Mouse (Mus musculus): ENCODE data around the gene Chst4. TPM values are rescaled to one million over a fixed set of nuclear protein-coding genes. Genes with fewer than 3 reads are reported as not detected.

Chst4 gene
- polyA plus RNA-seq, 1 experiment = not detected

- no peak overlapping the region for H3ac ChIP-seq (ENCODE audit: control insufficient read depth, insufficient read length, low read depth)
- no peaks in the 10 kb centered on the region for H3K36me3 ChIP-seq (ENCODE audit: control insufficient read depth, insufficient read depth)
- H3K4me3 ChIP-seq (ENCODE audit: insufficient read depth, poor library complexity, severe bottlenecking) = no peak overlapping the region
- H3K79me2 ChIP-seq (ENCODE audit: control insufficient read depth, insufficient read depth) = no peaks in the 10 kb centered on the region
- H3K79me3 ChIP-seq (ENCODE audit: low read depth) = no peaks in the 10 kb centered on the region
- H3K27me3 ChIP-seq (ENCODE audit: control insufficient read depth, insufficient read depth, insufficient read length) = peaks cover 37% of the 10 kb centered on the region
- TF ChIP-seq MAX (IDR thresholded peaks at IDR 0.05) = no peak
- TF ChIP-seq FOSL1 (IDR thresholded peaks at IDR 0.05; ENCODE audit: insufficient read depth, low read length, poor library complexity, severe bottlenecking) = no peak
- TF ChIP-seq CTCF (IDR thresholded peaks at IDR 0.05; ENCODE audit: control insufficient read depth, insufficient read depth, insufficient read length) = no peak
- TF ChIP-seq USF1 (IDR thresholded peaks at IDR 0.05; ENCODE audit: low read depth) = no peak
- no peak for TF ChIP-seq MYOD1 (IDR thresholded peaks at IDR 0.05; ENCODE audit: control insufficient read depth, insufficient read length, low read depth)
- no peak for TF ChIP-seq MYOG (IDR thresholded peaks at IDR 0.05; ENCODE audit: control insufficient read depth, extremely low read depth, insufficient read length)
- no peak for TF ChIP-seq CEBPB (IDR thresholded peaks at IDR 0.05; ENCODE audit: low read depth)
Measured at GRCm38 (mm10) chr8:110004300-110004699, 35.2 kb downstream of the Chst4 start.

- Histone ChIP-seq H3K4me3 (ENCODE audit: insufficient read depth, poor library complexity, severe bottlenecking) (no peak overlapping the region), H3K79me3 (ENCODE audit: low read depth) (no peaks in the 10 kb centered on the region), H3K36me3 (ENCODE audit: control insufficient read depth, insufficient read depth) (no peaks in the 10 kb centered on the region), H3ac (ENCODE audit: control insufficient read depth, insufficient read length, low read depth) (no peak overlapping the region), H3K27me3 (ENCODE audit: control insufficient read depth, insufficient read depth, insufficient read length) (peaks cover 44% of the 10 kb centered on the region), H3K79me2 (ENCODE audit: control insufficient read depth, insufficient read depth) (no peaks in the 10 kb centered on the region)
- TF ChIP-seq CTCF (IDR thresholded peaks at IDR 0.05; ENCODE audit: control insufficient read depth, insufficient read depth, insufficient read length) (peak; percentile 41), MYOD1 (IDR thresholded peaks at IDR 0.05; ENCODE audit: control insufficient read depth, insufficient read length, low read depth) (no peak)
Measured at GRCm38 (mm10) chr8:110002953-110003352, 36.6 kb downstream of the Chst4 start.

- Histone ChIP-seq H3K79me3 (ENCODE audit: low read depth) (no peaks in the 10 kb centered on the region), H3K4me3 (ENCODE audit: insufficient read depth, poor library complexity, severe bottlenecking) (no peak overlapping the region), H3K36me3 (ENCODE audit: control insufficient read depth, insufficient read depth) (no peaks in the 10 kb centered on the region), H3ac (ENCODE audit: control insufficient read depth, insufficient read length, low read depth) (no peak overlapping the region), H3K79me2 (ENCODE audit: control insufficient read depth, insufficient read depth) (no peaks in the 10 kb centered on the region), H3K27me3 (ENCODE audit: control insufficient read depth, insufficient read depth, insufficient read length) (peaks cover 39% of the 10 kb centered on the region)
- no peak for TF ChIP-seq CEBPB (IDR thresholded peaks at IDR 0.05; ENCODE audit: low read depth)
- TF ChIP-seq USF1 (IDR thresholded peaks at IDR 0.05; ENCODE audit: low read depth) = no peak
- TF ChIP-seq MYOD1 (IDR thresholded peaks at IDR 0.05; ENCODE audit: control insufficient read depth, insufficient read length, low read depth) = no peak
- TF ChIP-seq MYOG (IDR thresholded peaks at IDR 0.05; ENCODE audit: control insufficient read depth, extremely low read depth, insufficient read length) = no peak
- no peak for TF ChIP-seq MAX (IDR thresholded peaks at IDR 0.05)
- TF ChIP-seq FOSL1 (IDR thresholded peaks at IDR 0.05; ENCODE audit: insufficient read depth, low read length, poor library complexity, severe bottlenecking) = no peak
Measured at GRCm38 (mm10) chr8:109999974-110000373, 39.6 kb downstream of the Chst4 start.

GRCm38 (mm10) chr8:109998066-109998465 is 41.5 kb downstream of the Chst4 start:
- Histone ChIP-seq H3K79me2 (ENCODE audit: control insufficient read depth, insufficient read depth) (no peaks in the 10 kb centered on the region), H3K4me3 (ENCODE audit: insufficient read depth, poor library complexity, severe bottlenecking) (no peak overlapping the region), H3K36me3 (ENCODE audit: control insufficient read depth, insufficient read depth) (no peaks in the 10 kb centered on the region), H3K79me3 (ENCODE audit: low read depth) (no peaks in the 10 kb centered on the region), H3ac (ENCODE audit: control insufficient read depth, insufficient read length, low read depth) (no peak overlapping the region), H3K27me3 (ENCODE audit: control insufficient read depth, insufficient read depth, insufficient read length) (peaks cover 40% of the 10 kb centered on the region)
- TF ChIP-seq MYOG (IDR thresholded peaks at IDR 0.05; ENCODE audit: control insufficient read depth, extremely low read depth, insufficient read length) (no peak), FOSL1 (IDR thresholded peaks at IDR 0.05; ENCODE audit: insufficient read depth, low read length, poor library complexity, severe bottlenecking) (no peak), CEBPB (IDR thresholded peaks at IDR 0.05; ENCODE audit: low read depth) (no peak), CTCF (IDR thresholded peaks at IDR 0.05; ENCODE audit: control insufficient read depth, insufficient read depth, insufficient read length) (no peak), MAX (IDR thresholded peaks at IDR 0.05) (no peak), MYOD1 (IDR thresholded peaks at IDR 0.05; ENCODE audit: control insufficient read depth, insufficient read length, low read depth) (no peak), USF1 (IDR thresholded peaks at IDR 0.05; ENCODE audit: low read depth) (no peak)

- no peak overlapping the region for H3K4me3 ChIP-seq (ENCODE audit: insufficient read depth, poor library complexity, severe bottlenecking)
- H3K27me3 ChIP-seq (ENCODE audit: control insufficient read depth, insufficient read depth, insufficient read length) = peaks cover 43% of the 10 kb centered on the region
- H3ac ChIP-seq (ENCODE audit: control insufficient read depth, insufficient read length, low read depth) = no peak overlapping the region
- no peaks in the 10 kb centered on the region for H3K79me2 ChIP-seq (ENCODE audit: control insufficient read depth, insufficient read depth)
- TF ChIP-seq USF1 (IDR thresholded peaks at IDR 0.05; ENCODE audit: low read depth) = no peak
- TF ChIP-seq MYOG (IDR thresholded peaks at IDR 0.05; ENCODE audit: control insufficient read depth, extremely low read depth, insufficient read length) = no peak
- TF ChIP-seq MAX (IDR thresholded peaks at IDR 0.05) = no peak
- no peak for TF ChIP-seq FOSL1 (IDR thresholded peaks at IDR 0.05; ENCODE audit: insufficient read depth, low read length, poor library complexity, severe bottlenecking)
- no peaks in the 10 kb centered on the region for H3K79me3 ChIP-seq (ENCODE audit: low read depth)
- no peaks in the 10 kb centered on the region for H3K36me3 ChIP-seq (ENCODE audit: control insufficient read depth, insufficient read depth)
Measured at GRCm38 (mm10) chr8:109997381-109997780, 42.2 kb downstream of the Chst4 start.

GRCm38 (mm10) chr8:109992951-109993350 is 46.6 kb downstream of the Chst4 start:
- Histone ChIP-seq H3K79me3 (ENCODE audit: low read depth) (no peaks in the 10 kb centered on the region), H3K36me3 (ENCODE audit: control insufficient read depth, insufficient read depth) (no peaks in the 10 kb centered on the region), H3K79me2 (ENCODE audit: control insufficient read depth, insufficient read depth) (no peaks in the 10 kb centered on the region), H3K27me3 (ENCODE audit: control insufficient read depth, insufficient read depth, insufficient read length) (peaks cover 40% of the 10 kb centered on the region), H3K4me3 (ENCODE audit: insufficient read depth, poor library complexity, severe bottlenecking) (no peak overlapping the region), H3ac (ENCODE audit: control insufficient read depth, insufficient read length, low read depth) (no peak overlapping the region)
- no peak for TF ChIP-seq MAX (IDR thresholded peaks at IDR 0.05)
- no peak for TF ChIP-seq CEBPB (IDR thresholded peaks at IDR 0.05; ENCODE audit: low read depth)
- TF ChIP-seq MYOD1 (IDR thresholded peaks at IDR 0.05; ENCODE audit: control insufficient read depth, insufficient read length, low read depth) = no peak
- TF ChIP-seq USF1 (IDR thresholded peaks at IDR 0.05; ENCODE audit: low read depth) = no peak
- TF ChIP-seq CTCF (IDR thresholded peaks at IDR 0.05; ENCODE audit: control insufficient read depth, insufficient read depth, insufficient read length) = no peak
- no peak for TF ChIP-seq FOSL1 (IDR thresholded peaks at IDR 0.05; ENCODE audit: insufficient read depth, low read length, poor library complexity, severe bottlenecking)
- no peak for TF ChIP-seq MYOG (IDR thresholded peaks at IDR 0.05; ENCODE audit: control insufficient read depth, extremely low read depth, insufficient read length)
